Mouse (Mus musculus) adrenal gland, adult 2 months (tissue): ENCODE data around the gene Ptprn2. TPM values are rescaled to one million over a fixed set of nuclear protein-coding genes. Genes with fewer than 3 reads are reported as not detected.

Experiments
- DNase-seq: peaks from one replicate; pipeline ENCODE4 v3.0.0; 2021
- microRNA-seq, 2 experiments: library from miRNA; unstranded; fragments of <30 nt; microRNA quantifications; one replicate each; pipeline ENCODE4 v1.2.0; 2021
- polyA plus RNA-seq: library from polyadenylated mRNA; depleted of rRNA; stranded (reverse); fragments of >200 nt; gene quantifications from 2 replicates; pipeline ENCODE4 v1.2.3, GENCODE M21; 2012; rRNA removed
- total RNA-seq, 2 experiments: library from RNA; stranded (reverse); gene quantifications; 2 replicates each; pipeline ENCODE4 v1.2.3; 2021

The Ptprn2 gene
- total and polyA plus RNA-seq, 3 experiments = 17.4 to 25.4 (median 18.7) TPM

- DNase-seq = no peak
Observed at GRCm38 (mm10) chr12:117318229-117318628, 832.7 kb downstream of the Ptprn2 start.

DNA sequence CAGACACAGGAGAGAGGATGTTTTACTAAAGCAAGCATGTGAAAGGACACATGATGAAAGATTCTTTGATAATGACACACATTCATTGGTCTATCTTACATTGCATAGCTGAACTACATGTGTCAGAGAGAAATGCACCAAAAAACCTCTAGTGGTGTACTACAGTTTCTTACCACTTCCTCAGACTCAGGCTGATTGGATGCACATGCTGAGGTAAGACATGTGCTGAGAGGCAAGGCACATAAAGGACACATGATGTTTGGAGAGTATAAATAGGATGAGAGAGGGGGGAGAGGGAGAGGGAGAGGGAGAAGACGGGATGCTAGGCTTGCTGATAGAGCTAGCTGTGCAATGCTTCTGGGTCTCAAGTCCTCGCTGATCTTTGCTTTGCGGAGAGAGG is 837.5 kb downstream of the Ptprn2 start:
- no peak for DNase-seq

Small RNA genes within 50 kb of the gene (microRNA-seq; reads per million reads assigned to microRNA genes)
- gene Mir153 = 8.3 to 45.2 reads per million in 2 experiments

Other genes with a start within 250 kb of the Ptprn2 start
- gene Wdr60, start 222.7 kb upstream of the Ptprn2 start, total RNA-seq = 10 to 100 TPM in 1 of 2 experiments, 1 to 10 TPM in 1; 6.0 to 12.8 TPM
- 2.2 and 2.5 TPM in 2 replicates for gene Wdr60, start 222.7 kb upstream of the Ptprn2 start, polyA plus RNA-seq
- gene Gm11027, start 210.3 kb upstream of the Ptprn2 start, total RNA-seq = not detected
- gene Gm11027, start 210.3 kb upstream of the Ptprn2 start, polyA plus RNA-seq = not detected in 2 replicates
- gene Esyt2, start 204.5 kb upstream of the Ptprn2 start, total RNA-seq = 10 to 100 TPM; 55.7 to 59.7 TPM
- gene Esyt2, start 204.5 kb upstream of the Ptprn2 start, polyA plus RNA-seq = 12.3 and 14.0 TPM in 2 replicates
- 1 to 10 TPM; 3.7 to 5.2 TPM for gene Ncapg2, start 80.3 kb upstream of the Ptprn2 start, total RNA-seq
- gene Ncapg2, start 80.3 kb upstream of the Ptprn2 start, polyA plus RNA-seq = 0.37 and 0.44 TPM in 2 replicates